Mouse (Mus musculus) heart, postnatal 36 days (tissue): ENCODE data around the gene 1700001O22Rik. TPM values are rescaled to one million over a fixed set of nuclear protein-coding genes. Genes with fewer than 3 reads are reported as not detected.

Experiments
- DNase-seq, 2 experiments: peaks; one replicate each; pipeline ENCODE4 v3.0.0; 2021 to 2022
- intact Hi-C: fragments of 180-260 bp; cut with DNase I; formaldehyde crosslinking; loops from one replicate; pipeline ENCODE4 v1.15.1; 2025
- total RNA-seq, 2 experiments: library from RNA; stranded (reverse); gene quantifications; 2 replicates each; pipeline ENCODE4 v1.2.3; 2021

Gene 1700001O22Rik
- total RNA-seq, 2 experiments from 2014 or later = 0.67 to 0.76 TPM

GRCm38 (mm10) chr2:30821073-30821472 lies 17.6 kb upstream of the 1700001O22Rik start:
- no peak for DNase-seq
- intact Hi-C loops = no loop called here

GRCm38 (mm10) chr2:30819873-30820272 lies 16.4 kb upstream of the 1700001O22Rik start:
- intact Hi-C loops = no loop called here
- no peak for DNase-seq

GRCm38 (mm10) chr2:30816383-30816782 lies 12.9 kb upstream of the 1700001O22Rik start:
- DNase-seq = no peak
- intact Hi-C loops = no loop called here

- intact Hi-C loops = no loop called here
- no peak for DNase-seq
These were observed 7.1 kb upstream of the 1700001O22Rik start for GRCm38 (mm10) chr2:30810573-30810972.

GRCm38 (mm10) chr2:30809503-30809902 lies 6.0 kb upstream of the 1700001O22Rik start:
- no peak for DNase-seq
- intact Hi-C loops = no loop called here

- intact Hi-C loops = no loop called here
- DNase-seq = no peak
These were observed 4.8 kb upstream of the 1700001O22Rik start for GRCm38 (mm10) chr2:30808296-30808655.

GRCm38 (mm10) chr2:30807648-30808295 lies 4.3 kb upstream of the 1700001O22Rik start, which contains the start of gene Ntmt1:
Gene Ntmt1 (plus strand): TSS chr2:30807826.
- DNase-seq = peak; percentile 98 to 99
- intact Hi-C loops = no loop called here

GRCm38 (mm10) chr2:30807147-30807647 lies 3.7 kb upstream of the 1700001O22Rik start:
- intact Hi-C loops = no loop called here
- DNase-seq = no peak

- intact Hi-C loops = no loop called here
- DNase-seq = no peak
These were observed 2.5 kb upstream of the 1700001O22Rik start for GRCm38 (mm10) chr2:30805983-30806382.

- DNase-seq = peak; percentile 30 to 47
- intact Hi-C loops = no loop called here
These were observed 2.2 kb downstream of the 1700001O22Rik start for GRCm38 (mm10) chr2:30801067-30801852.

- DNase-seq = no peak
- intact Hi-C loops = no loop called here
These were observed 2.8 kb downstream of the 1700001O22Rik start for GRCm38 (mm10) chr2:30800671-30801066.

- DNase-seq = no peak
- intact Hi-C loops = no loop called here
These were observed 4.0 kb downstream of the 1700001O22Rik start for GRCm38 (mm10) chr2:30799456-30799855.

- DNase-seq = peak; percentile 61 to 67
- intact Hi-C loops = no loop called here
These were observed 7.1 kb downstream of the 1700001O22Rik start for GRCm38 (mm10) chr2:30796382-30796781.

- DNase-seq = no peak
- intact Hi-C loops = loop anchor here (2.0 kb wide), 4 partner anchors 83 to 359 kb away; no protein-coding TSS in a partner anchor
These were observed 7.6 kb downstream of the 1700001O22Rik start for GRCm38 (mm10) chr2:30795889-30796275.

- DNase-seq = no peak
These were observed 8.1 kb downstream of the 1700001O22Rik start for GRCm38 (mm10) chr2:30795271-30795888.

GRCm38 (mm10) chr2:30794179-30795108 lies 9.0 kb downstream of the 1700001O22Rik start:
- intact Hi-C loops = loop anchor here (1.0 to 2.0 kb wide), 5 partner anchors 82 to 358 kb away; no protein-coding TSS in a partner anchor

More at GRCm38 (mm10) chr2:30795271-30795888, 8.1 kb downstream of the 1700001O22Rik start:
- intact Hi-C loops = loop anchor here (2.0 kb wide), 4 partner anchors 83 to 359 kb away; no protein-coding TSS in a partner anchor

GRCm38 (mm10) chr2:30792061-30792460 lies 11.4 kb downstream of the 1700001O22Rik start:
- no peak for DNase-seq
- intact Hi-C loops = loop anchor here (2.0 kb wide), 1 partner anchor 71 kb away; no protein-coding TSS in a partner anchor

More at GRCm38 (mm10) chr2:30794179-30795108, 9.0 kb downstream of the 1700001O22Rik start:
- peak; percentile 100 for DNase-seq

- DNase-seq = no peak
- intact Hi-C loops = no loop called here
These were observed 16.0 kb downstream of the 1700001O22Rik start for GRCm38 (mm10) chr2:30787466-30787865.

- DNase-seq = peak; percentile 47 to 50
- intact Hi-C loops = no loop called here
These were observed 19.1 kb downstream of the 1700001O22Rik start for GRCm38 (mm10) chr2:30784078-30784994.
